Mouse (Mus musculus): Measurements from ENCODE around the gene Sp2. TPM values are rescaled to one million over a fixed set of nuclear protein-coding genes. Genes with fewer than 3 reads are reported as not detected.

The Sp2 gene
- polyA plus RNA-seq, 1 experiment: 23.0 TPM

GRCm38 (mm10) chr11:96926587-96926986 lies 56.2 kb downstream of the Sp2 start:
- Histone ChIP-seq H3K9me3 (ENCODE audit: control insufficient read depth, low read length) (no peaks in the 10 kb centered on the region), H3K4me1 (ENCODE audit: control insufficient read depth) (peaks cover 85% of the 10 kb centered on the region), H3K27me3 (ENCODE audit: control insufficient read depth) (peaks cover 8% of the 10 kb centered on the region), H3K36me3 (ENCODE audit: control insufficient read depth) (peaks cover 6% of the 10 kb centered on the region), H3K4me3 (replicated peaks) (no peak overlapping the region)
- TF ChIP-seq GATA1 (IDR thresholded peaks at IDR 0.05; ENCODE audit: low read length) (peak; percentile 87), TAL1 (IDR thresholded peaks at IDR 0.05; ENCODE audit: low read length) (peak; percentile 81)

GRCm38 (mm10) chr11:96925469-96926148 lies 57.1 kb downstream of the Sp2 start:
- peaks cover 8% of the 10 kb centered on the region for H3K27me3 ChIP-seq (ENCODE audit: control insufficient read depth)
- H3K4me1 ChIP-seq (ENCODE audit: control insufficient read depth): peaks cover 84% of the 10 kb centered on the region
- peak overlapping the region; percentile 28 for H3K4me3 ChIP-seq (replicated peaks)
- no peak for TF ChIP-seq TAL1 (IDR thresholded peaks at IDR 0.05; ENCODE audit: low read length)
- TF ChIP-seq GATA1 (IDR thresholded peaks at IDR 0.05; ENCODE audit: low read length): no peak
- no peaks in the 10 kb centered on the region for H3K9me3 ChIP-seq (ENCODE audit: control insufficient read depth, low read length)
- peaks cover 5% of the 10 kb centered on the region; the same call in 1 of the 2 replicates for H3K36me3 ChIP-seq (ENCODE audit: control insufficient read depth)

- Histone ChIP-seq H3K4me3 (replicated peaks) (peak overlapping the region; percentile 1), H3K36me3 (ENCODE audit: control insufficient read depth) (peaks cover 5% of the 10 kb centered on the region; the same call in 1 of the 2 replicates), H3K4me1 (ENCODE audit: control insufficient read depth) (peaks cover 83% of the 10 kb centered on the region), H3K9me3 (ENCODE audit: control insufficient read depth, low read length) (no peaks in the 10 kb centered on the region), H3K27me3 (ENCODE audit: control insufficient read depth) (peaks cover 8% of the 10 kb centered on the region)
- TF ChIP-seq TAL1 (IDR thresholded peaks at IDR 0.05; ENCODE audit: low read length): no peak
- no peak for TF ChIP-seq GATA1 (IDR thresholded peaks at IDR 0.05; ENCODE audit: low read length)
Measured at GRCm38 (mm10) chr11:96924861-96925260, 57.9 kb downstream of the Sp2 start.

GRCm38 (mm10) chr11:96919003-96919402 lies 63.8 kb downstream of the Sp2 start:
- Histone ChIP-seq H3K27me3 (ENCODE audit: control insufficient read depth) (no peaks in the 10 kb centered on the region), H3K9me3 (ENCODE audit: control insufficient read depth, low read length) (no peaks in the 10 kb centered on the region), H3K4me3 (replicated peaks) (no peak overlapping the region), H3K4me1 (ENCODE audit: control insufficient read depth) (peaks cover 75% of the 10 kb centered on the region), H3K36me3 (ENCODE audit: control insufficient read depth) (peaks cover 7% of the 10 kb centered on the region)
- TF ChIP-seq GATA1 (IDR thresholded peaks at IDR 0.05; ENCODE audit: low read length) (no peak), TAL1 (IDR thresholded peaks at IDR 0.05; ENCODE audit: low read length) (no peak)

GRCm38 (mm10) chr11:96917415-96917814 lies 65.3 kb downstream of the Sp2 start:
- TF ChIP-seq TAL1 (IDR thresholded peaks at IDR 0.05; ENCODE audit: low read length): peak; percentile 96
- peak; percentile 95 for TF ChIP-seq GATA1 (IDR thresholded peaks at IDR 0.05; ENCODE audit: low read length)
- Histone ChIP-seq H3K36me3 (ENCODE audit: control insufficient read depth) (peaks cover 14% of the 10 kb centered on the region), H3K4me3 (replicated peaks) (peak overlapping the region; percentile 39), H3K27me3 (ENCODE audit: control insufficient read depth) (no peaks in the 10 kb centered on the region), H3K9me3 (ENCODE audit: control insufficient read depth, low read length) (no peaks in the 10 kb centered on the region), H3K4me1 (ENCODE audit: control insufficient read depth) (peaks cover 71% of the 10 kb centered on the region)

- Histone ChIP-seq H3K36me3 (ENCODE audit: control insufficient read depth) (peaks cover 18% of the 10 kb centered on the region), H3K27me3 (ENCODE audit: control insufficient read depth) (no peaks in the 10 kb centered on the region), H3K4me3 (replicated peaks) (peak overlapping the region; percentile 72), H3K9me3 (ENCODE audit: control insufficient read depth, low read length) (no peaks in the 10 kb centered on the region), H3K4me1 (ENCODE audit: control insufficient read depth) (peaks cover 69% of the 10 kb centered on the region)
- TF ChIP-seq GATA1 (IDR thresholded peaks at IDR 0.05; ENCODE audit: low read length) (no peak), TAL1 (IDR thresholded peaks at IDR 0.05; ENCODE audit: low read length) (no peak)
Measured at GRCm38 (mm10) chr11:96916885-96917396, 65.8 kb downstream of the Sp2 start.

- TF ChIP-seq TAL1 (IDR thresholded peaks at IDR 0.05; ENCODE audit: low read length): no peak
- TF ChIP-seq GATA1 (IDR thresholded peaks at IDR 0.05; ENCODE audit: low read length): no peak
- Histone ChIP-seq H3K4me1 (ENCODE audit: control insufficient read depth) (peaks cover 68% of the 10 kb centered on the region), H3K4me3 (replicated peaks) (peak within 1 kb of the TSS; percentile 72), H3K36me3 (ENCODE audit: control insufficient read depth) (peaks cover 25% of the 10 kb centered on the region), H3K9me3 (ENCODE audit: control insufficient read depth, low read length) (no peaks in the 10 kb centered on the region), H3K27me3 (ENCODE audit: control insufficient read depth) (no peaks in the 10 kb centered on the region)
Measured at GRCm38 (mm10) chr11:96916044-96916884, 66.5 kb downstream of the Sp2 start, which contains the start of gene Cdk5rap3. Gene Cdk5rap3, minus strand, starts transcription at chr11:96916496.

GRCm38 (mm10) chr11:96912682-96913081 lies 70.1 kb downstream of the Sp2 start:
- no peak for TF ChIP-seq TAL1 (IDR thresholded peaks at IDR 0.05; ENCODE audit: low read length)
- TF ChIP-seq GATA1 (IDR thresholded peaks at IDR 0.05; ENCODE audit: low read length): no peak
- peaks cover 54% of the 10 kb centered on the region for H3K36me3 ChIP-seq (ENCODE audit: control insufficient read depth)
- no peaks in the 10 kb centered on the region for H3K9me3 ChIP-seq (ENCODE audit: control insufficient read depth, low read length)
- no peak overlapping the region for H3K4me3 ChIP-seq (replicated peaks)
- H3K27me3 ChIP-seq (ENCODE audit: control insufficient read depth): no peaks in the 10 kb centered on the region
- peaks cover 38% of the 10 kb centered on the region for H3K4me1 ChIP-seq (ENCODE audit: control insufficient read depth)

- peaks cover 25% of the 10 kb centered on the region for H3K4me1 ChIP-seq (ENCODE audit: control insufficient read depth)
- H3K9me3 ChIP-seq (ENCODE audit: control insufficient read depth, low read length): no peaks in the 10 kb centered on the region
- TF ChIP-seq TAL1 (IDR thresholded peaks at IDR 0.05; ENCODE audit: low read length) (no peak), GATA1 (IDR thresholded peaks at IDR 0.05; ENCODE audit: low read length) (no peak)
- peaks cover 66% of the 10 kb centered on the region for H3K36me3 ChIP-seq (ENCODE audit: control insufficient read depth)
- no peaks in the 10 kb centered on the region for H3K27me3 ChIP-seq (ENCODE audit: control insufficient read depth)
- H3K4me3 ChIP-seq (replicated peaks): no peak overlapping the region
Measured at GRCm38 (mm10) chr11:96910003-96910402, 72.8 kb downstream of the Sp2 start.

Measured in erythroblast, embryonic 14.5 days (primary cell).